Mouse (Mus musculus) lung, embryonic 15.5 days (tissue): ENCODE data around the gene Gabra2. TPM values are rescaled to one million over a fixed set of nuclear protein-coding genes. Genes with fewer than 3 reads are reported as not detected.

ENCODE experiments used
- ATAC-seq: fragments of 200-750 bp; cut with Nextera tagmentation; 2 replicates; pipeline ENCODE4 v1.8.0; 2017; ENCODE audit warnings: moderate number of reproducible peaks, borderline replicate concordance; ENCODE audit not compliant: low FRiP score, low TSS enrichment; ENCODE audit errors: extremely low read depth
- H3K27ac ChIP-seq: fragments of 300-500 bp; sonication (generic); 2 replicates; pipeline ENCODE4 v1.5.1; 2015; ENCODE audit warnings: moderate library complexity, mild to moderate bottlenecking, inconsistent platforms
- H3K27me3 ChIP-seq: fragments of 300-500 bp; sonication (generic); 2 replicates; pipeline ENCODE4 v1.6.1; 2015; ENCODE audit warnings: inconsistent platforms
- H3K36me3 ChIP-seq: fragments of 300-500 bp; sonication (generic); 2 replicates; pipeline ENCODE4 v1.6.1; 2015; ENCODE audit warnings: inconsistent platforms
- H3K4me1 ChIP-seq: fragments of 300-500 bp; sonication (generic); 2 replicates; pipeline ENCODE4 v1.6.1; 2015; ENCODE audit warnings: inconsistent platforms
- H3K4me2 ChIP-seq: fragments of 300-500 bp; sonication (generic); 2 replicates; pipeline ENCODE4 v1.6.1; 2015; ENCODE audit warnings: inconsistent platforms, mild to moderate bottlenecking, moderate library complexity
- H3K4me3 ChIP-seq: fragments of 300-500 bp; sonication (generic); 2 replicates; pipeline ENCODE4 v1.5.1; 2015; ENCODE audit warnings: mild to moderate bottlenecking, inconsistent platforms
- H3K9ac ChIP-seq: fragments of 300-500 bp; sonication (generic); 2 replicates; pipeline ENCODE4 v1.6.1; 2015; ENCODE audit warnings: inconsistent platforms
- H3K9me3 ChIP-seq: fragments of 300-500 bp; sonication (generic); 2 replicates; pipeline ENCODE4 v1.6.1; 2016; ENCODE audit warnings: inconsistent platforms
- WGBS: fragments of 180-500 bp; shearing (Covaris S2); methylation state at CpG from one replicate; pipeline ENCODE4 v1.1.7; 2015; 5-methylcytosine and 5-hydroxymethylcytosine counted together
- polyA plus RNA-seq: library from polyadenylated mRNA; unstranded; fragments of >200 nt; fragmentation: Nextera tagmentation; extraction: Ambion mirVana; gene quantifications from 2 replicates; pipeline ENCODE4 v1.2.1, GENCODE M21; 2015

Gabra2 gene
- polyA plus RNA-seq, 1 experiment from 2014 or later = 0.07 TPM

GRCm38 (mm10) chr5:71058047-71058446 lies 37.6 kb downstream of the Gabra2 start:
- no peaks in the 10 kb centered on the region for H3K36me3 ChIP-seq
- no peak for ATAC-seq
- no peaks in the 10 kb centered on the region for H3K4me1 ChIP-seq
- no peak overlapping the region for H3K9ac ChIP-seq
- no peaks in the 10 kb centered on the region for H3K27me3 ChIP-seq
- WGBS = 65% methylated on average over 7 of the region's 7 CpGs
- H3K27ac ChIP-seq = no peak overlapping the region
- H3K9me3 ChIP-seq = no peaks in the 10 kb centered on the region
- H3K4me2 ChIP-seq = no peak overlapping the region
- no peak overlapping the region for H3K4me3 ChIP-seq

DNA sequence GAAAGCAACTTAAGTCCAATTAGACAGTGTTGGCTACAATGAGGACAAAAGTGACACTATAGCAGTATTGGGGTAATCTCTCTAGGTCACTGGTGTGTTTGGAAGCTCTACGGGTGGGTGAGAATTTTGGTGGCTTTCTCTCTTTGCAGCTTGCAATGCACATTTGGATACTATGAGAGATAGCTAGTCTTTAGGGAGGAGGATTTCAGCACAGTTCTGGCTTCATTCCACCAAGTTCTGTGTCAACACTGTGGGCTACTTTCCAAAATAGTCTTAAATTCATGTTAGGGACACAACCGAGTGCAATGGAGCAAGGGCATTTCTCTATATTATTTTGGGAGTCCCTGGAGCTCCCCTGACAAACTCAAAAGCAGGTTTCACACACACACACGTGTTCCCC lies 58.3 kb downstream of the Gabra2 start:
- ATAC-seq = no peak
- Histone ChIP-seq H3K9me3 (no peaks in the 10 kb centered on the region), H3K9ac (no peak overlapping the region), H3K4me3 (no peak overlapping the region), H3K36me3 (no peaks in the 10 kb centered on the region), H3K27me3 (no peaks in the 10 kb centered on the region), H3K4me1 (no peaks in the 10 kb centered on the region), H3K4me2 (no peak overlapping the region), H3K27ac (no peak overlapping the region)
- WGBS = 57% methylated on average over 3 of the region's 3 CpGs

DNA sequence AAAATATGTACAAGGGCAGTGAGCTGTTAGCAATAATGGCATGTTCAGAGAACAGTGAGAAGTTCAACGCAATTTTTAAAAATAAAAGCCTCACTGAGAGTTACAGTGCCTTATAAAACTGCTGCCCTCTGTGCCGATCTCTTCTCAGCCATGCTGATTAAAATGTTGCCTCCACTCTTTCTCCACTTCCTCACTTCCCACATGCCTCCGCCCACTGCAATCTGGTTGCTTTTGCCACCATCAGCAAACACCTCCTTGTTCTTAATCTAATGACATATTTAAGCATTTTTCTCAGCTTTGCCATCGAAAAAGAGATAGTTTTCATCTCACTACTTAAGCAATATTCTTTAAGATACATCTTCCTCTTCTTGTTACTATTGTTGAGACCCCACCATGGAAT lies 69.7 kb downstream of the Gabra2 start:
- Histone ChIP-seq H3K27me3 (no peaks in the 10 kb centered on the region), H3K27ac (no peak overlapping the region), H3K9me3 (no peaks in the 10 kb centered on the region), H3K36me3 (no peaks in the 10 kb centered on the region), H3K4me1 (no peaks in the 10 kb centered on the region), H3K9ac (no peak overlapping the region), H3K4me2 (no peak overlapping the region), H3K4me3 (no peak overlapping the region)
- ATAC-seq = no peak
- 63% methylated on average over 4 of the region's 4 CpGs for WGBS

- 79% methylated on average over 2 of the region's 2 CpGs for WGBS
- H3K9me3 ChIP-seq = no peaks in the 10 kb centered on the region
- no peak overlapping the region for H3K27ac ChIP-seq
- no peaks in the 10 kb centered on the region for H3K4me1 ChIP-seq
- H3K36me3 ChIP-seq = no peaks in the 10 kb centered on the region
- ATAC-seq = no peak
- H3K4me2 ChIP-seq = no peak overlapping the region
- H3K4me3 ChIP-seq = no peak overlapping the region
- H3K9ac ChIP-seq = no peak overlapping the region
- H3K27me3 ChIP-seq = no peaks in the 10 kb centered on the region
These were observed 83.9 kb downstream of the Gabra2 start for GRCm38 (mm10) chr5:71011751-71012150.

DNA sequence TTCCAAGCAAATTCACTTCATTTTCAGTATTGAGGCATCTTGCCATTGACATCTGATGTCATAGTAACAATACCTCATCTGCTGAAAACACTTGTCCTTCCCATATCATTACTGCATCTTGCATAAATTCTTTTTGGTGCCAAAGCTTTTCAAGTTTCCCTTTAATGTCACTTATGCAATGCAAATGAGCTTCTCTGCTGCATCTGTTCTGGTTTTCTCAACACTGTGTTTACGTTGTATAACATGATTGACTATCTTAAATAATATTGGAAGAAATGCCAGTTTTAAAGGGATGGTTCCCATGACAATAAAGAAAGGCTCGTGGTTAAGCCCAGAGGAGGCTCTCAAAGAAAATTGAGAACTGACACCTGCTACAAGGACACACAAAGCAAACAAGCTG lies 84.4 kb downstream of the Gabra2 start:
- H3K9ac ChIP-seq = no peak overlapping the region
- no peak for ATAC-seq
- no peaks in the 10 kb centered on the region for H3K9me3 ChIP-seq
- H3K27me3 ChIP-seq = no peaks in the 10 kb centered on the region
- H3K4me1 ChIP-seq = no peaks in the 10 kb centered on the region
- H3K36me3 ChIP-seq = no peaks in the 10 kb centered on the region
- no peak overlapping the region for H3K4me2 ChIP-seq
- no peak overlapping the region for H3K4me3 ChIP-seq
- WGBS = 43% methylated on average over 2 of the region's 2 CpGs
- no peak overlapping the region for H3K27ac ChIP-seq

- H3K4me3 ChIP-seq = no peak overlapping the region
- no peak overlapping the region for H3K27ac ChIP-seq
- H3K27me3 ChIP-seq = no peaks in the 10 kb centered on the region
- no peaks in the 10 kb centered on the region for H3K4me1 ChIP-seq
- H3K9ac ChIP-seq = no peak overlapping the region
- ATAC-seq = no peak
- no peak overlapping the region for H3K4me2 ChIP-seq
- H3K9me3 ChIP-seq = no peaks in the 10 kb centered on the region
- H3K36me3 ChIP-seq = no peaks in the 10 kb centered on the region
- WGBS = 79% methylated on average over 3 of the region's 3 CpGs
These were observed 84.9 kb downstream of the Gabra2 start for GRCm38 (mm10) chr5:71010797-71011196.

- H3K4me1 ChIP-seq = no peaks in the 10 kb centered on the region
- no peaks in the 10 kb centered on the region for H3K27me3 ChIP-seq
- H3K4me3 ChIP-seq = no peak overlapping the region
- no peak for ATAC-seq
- no peaks in the 10 kb centered on the region for H3K36me3 ChIP-seq
- 69% methylated on average over 13 of the region's 13 CpGs for WGBS
- H3K4me2 ChIP-seq = no peak overlapping the region
- H3K9ac ChIP-seq = no peak overlapping the region
- no peaks in the 10 kb centered on the region for H3K9me3 ChIP-seq
- H3K27ac ChIP-seq = no peak overlapping the region
These were observed 99.9 kb downstream of the Gabra2 start for GRCm38 (mm10) chr5:70995617-70996325.

- H3K4me1 ChIP-seq = no peaks in the 10 kb centered on the region
- H3K27me3 ChIP-seq = no peaks in the 10 kb centered on the region
- no peak overlapping the region for H3K27ac ChIP-seq
- no peaks in the 10 kb centered on the region for H3K9me3 ChIP-seq
- ATAC-seq = no peak
- no peak overlapping the region for H3K9ac ChIP-seq
- H3K4me2 ChIP-seq = no peak overlapping the region
- no peak overlapping the region for H3K4me3 ChIP-seq
- no peaks in the 10 kb centered on the region for H3K36me3 ChIP-seq
- WGBS = 41% methylated on average over 2 of the region's 2 CpGs
These were observed 102.4 kb downstream of the Gabra2 start for GRCm38 (mm10) chr5:70993281-70993680.

DNA sequence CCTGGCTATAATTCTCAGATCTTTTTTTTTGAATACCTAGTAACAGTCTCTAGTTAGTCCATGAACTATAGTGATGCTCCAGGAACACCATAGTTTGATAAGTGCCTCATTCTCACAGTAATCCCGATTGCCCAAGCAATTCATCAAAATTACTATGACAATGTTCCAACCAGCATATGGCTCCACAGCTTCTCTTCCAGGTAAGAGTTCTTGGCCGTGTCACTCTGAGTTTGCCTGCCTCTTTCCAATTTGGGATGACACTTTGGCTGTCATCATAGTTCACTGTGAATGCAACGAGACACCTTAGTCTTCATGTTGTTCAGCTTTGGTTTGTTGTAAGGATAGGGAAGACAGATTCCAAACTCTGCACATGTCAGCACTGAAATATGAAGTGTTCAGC lies 104.8 kb downstream of the Gabra2 start:
- no peaks in the 10 kb centered on the region for H3K27me3 ChIP-seq
- no peaks in the 10 kb centered on the region for H3K4me1 ChIP-seq
- WGBS = 82% methylated on average over 3 of the region's 3 CpGs
- H3K4me3 ChIP-seq = no peak overlapping the region
- H3K9ac ChIP-seq = no peak overlapping the region
- H3K36me3 ChIP-seq = no peaks in the 10 kb centered on the region
- no peak for ATAC-seq
- no peak overlapping the region for H3K4me2 ChIP-seq
- H3K27ac ChIP-seq = no peak overlapping the region
- H3K9me3 ChIP-seq = no peaks in the 10 kb centered on the region
